Mouse (Mus musculus): Measurements from ENCODE around the gene Alg9.
A peak's percentile ranks its signal among the peaks of the same experiment; 100 is the strongest.

Gene Alg9

GRCm38 (mm10) chr9:50852634-50853349 is 78.0 kb downstream of the Alg9 start:
- no peak for DNase-seq (ENCODE audit: low spot score in 2 of 2)

- no peak for DNase-seq (ENCODE audit: low spot score in 2 of 2)
Measured at GRCm38 (mm10) chr9:50854376-50854775, 79.6 kb downstream of the Alg9 start.

- no peak for DNase-seq (ENCODE audit: low spot score in 2 of 2)
Measured at GRCm38 (mm10) chr9:50855133-50855766, 80.4 kb downstream of the Alg9 start.

GRCm38 (mm10) chr9:50855780-50856179 is 81.0 kb downstream of the Alg9 start:
- DNase-seq (ENCODE audit: low spot score in 2 of 2), result no peak

GRCm38 (mm10) chr9:50856341-50857081 is 81.7 kb downstream of the Alg9 start:
- DNase-seq (ENCODE audit: low spot score in 2 of 2), result peak; percentile 84 to 93

- DNase-seq (ENCODE audit: low spot score in 2 of 2), result no peak
Measured at GRCm38 (mm10) chr9:50857082-50857641, 82.3 kb downstream of the Alg9 start.

GRCm38 (mm10) chr9:50858681-50859080 is 83.9 kb downstream of the Alg9 start:
- no peak for DNase-seq (ENCODE audit: low spot score in 2 of 2)

- no peak for DNase-seq (ENCODE audit: low spot score in 2 of 2)
Measured at GRCm38 (mm10) chr9:50861119-50861839, 86.5 kb downstream of the Alg9 start.

- DNase-seq (ENCODE audit: low spot score in 2 of 2), result no peak
Measured at GRCm38 (mm10) chr9:50863824-50864223, 89.0 kb downstream of the Alg9 start.

- no peak for DNase-seq (ENCODE audit: low spot score in 2 of 2)
Measured at GRCm38 (mm10) chr9:50864877-50865276, 90.1 kb downstream of the Alg9 start.

GRCm38 (mm10) chr9:50865803-50866202 is 91.0 kb downstream of the Alg9 start:
- DNase-seq (ENCODE audit: low spot score in 2 of 2), result no peak

- DNase-seq (ENCODE audit: low spot score in 2 of 2), result no peak
Measured at GRCm38 (mm10) chr9:50867015-50867414, 92.2 kb downstream of the Alg9 start.

- DNase-seq (ENCODE audit: low spot score in 2 of 2), result no peak
Measured at GRCm38 (mm10) chr9:50868182-50868581, 93.4 kb downstream of the Alg9 start.

GRCm38 (mm10) chr9:50873210-50873609 is 98.4 kb downstream of the Alg9 start:
- no peak for DNase-seq (ENCODE audit: low spot score in 2 of 2)

GRCm38 (mm10) chr9:50874031-50874430 is 99.2 kb downstream of the Alg9 start:
- DNase-seq (ENCODE audit: low spot score in 2 of 2), result no peak

- no peak for DNase-seq (ENCODE audit: low spot score in 2 of 2)
Measured at GRCm38 (mm10) chr9:50875470-50875869, 100.7 kb downstream of the Alg9 start.

GRCm38 (mm10) chr9:50876287-50876686 is 101.5 kb downstream of the Alg9 start:
- no peak for DNase-seq (ENCODE audit: low spot score in 2 of 2)

- DNase-seq (ENCODE audit: low spot score in 2 of 2), result no peak
Measured at GRCm38 (mm10) chr9:50877431-50877830, 102.6 kb downstream of the Alg9 start.

GRCm38 (mm10) chr9:50882183-50882582 is 107.4 kb downstream of the Alg9 start:
- no peak for DNase-seq (ENCODE audit: low spot score in 2 of 2)

GRCm38 (mm10) chr9:50884093-50884492 is 109.3 kb downstream of the Alg9 start:
- no peak for DNase-seq (ENCODE audit: low spot score in 2 of 2)

GRCm38 (mm10) chr9:50884741-50885599 is 110.2 kb downstream of the Alg9 start:
- no peak for DNase-seq (ENCODE audit: low spot score in 2 of 2)

Data from frontal cortex, postnatal 14 days (tissue).